Mouse (Mus musculus) G1E (cell line): ENCODE results near the gene Npw.

ENCODE experiments used
- CTCF ChIP-seq: IDR thresholded peaks from 2 replicates; pipeline ENCODE4 v1.5.1; 2012; ENCODE audit warnings: low read depth, low read length, inconsistent platforms, mixed read lengths
- TAL1 ChIP-seq: conservative IDR thresholded peaks from 2 replicates; pipeline ENCODE4 v1.6.1; 2012; ENCODE audit warnings: low read depth, low read length, inconsistent platforms, mixed read lengths

GRCm38 (mm10) chr17:24654969-24655368 is 3.3 kb downstream of the Npw start:
- no peak for TF ChIP-seq CTCF
- TF ChIP-seq TAL1: no peak
